Mouse (Mus musculus) stomach, postnatal 0 days (tissue): Measurements from ENCODE around the gene Tnip1. TPM values are rescaled to one million over a fixed set of nuclear protein-coding genes. Genes with fewer than 3 reads are reported as not detected.

Source experiments
- ATAC-seq: fragments of 200-750 bp; cut with Nextera tagmentation; 2 replicates; pipeline ENCODE4 v1.8.0; 2017; ENCODE audit not compliant: low FRiP score, low TSS enrichment
- DNase-seq: peaks from one replicate; pipeline ENCODE4 v3.0.0-alpha.2; 2016; ENCODE audit warnings: low spot score
- H3K27ac ChIP-seq: fragments of 300-500 bp; sonication (generic); replicated peaks from 2 replicates; pipeline ENCODE4 v1.5.1; 2014; ENCODE audit warnings: mild to moderate bottlenecking, control low read depth
- H3K27me3 ChIP-seq: fragments of 300-500 bp; sonication (generic); 2 replicates; pipeline ENCODE4 v1.6.1; 2014; ENCODE audit warnings: low read length; ENCODE audit not compliant: control insufficient read depth, insufficient read depth
- H3K36me3 ChIP-seq: fragments of 300-500 bp; sonication (generic); 2 replicates; pipeline ENCODE4 v1.6.1; 2014; ENCODE audit warnings: low read length, mixed read lengths; ENCODE audit not compliant: control insufficient read depth, insufficient read depth
- H3K4me1 ChIP-seq: fragments of 300-500 bp; sonication (generic); replicated peaks from 2 replicates; pipeline ENCODE4 v1.6.1; 2014; ENCODE audit warnings: antibody characterized with exemption; ENCODE audit not compliant: control insufficient read depth, insufficient read depth
- H3K4me2 ChIP-seq: fragments of 300-500 bp; sonication (generic); replicated peaks from 2 replicates; pipeline ENCODE4 v1.6.1; 2014; ENCODE audit warnings: low read depth, mild to moderate bottlenecking, control low read depth, moderate library complexity
- H3K4me3 ChIP-seq: fragments of 300-500 bp; sonication (generic); 2 replicates; pipeline ENCODE4 v1.5.1; 2014; ENCODE audit warnings: low read depth, low read length, control low read depth
- H3K9ac ChIP-seq: fragments of 300-500 bp; sonication (generic); 2 replicates; pipeline ENCODE4 v1.6.1; 2014; ENCODE audit warnings: mild to moderate bottlenecking, low read length, control low read depth, mixed read lengths
- H3K9me3 ChIP-seq: fragments of 300-500 bp; sonication (generic); 2 replicates; pipeline ENCODE4 v1.6.1; 2016; ENCODE audit warnings: low read length; ENCODE audit not compliant: control insufficient read depth
- CTCF ChIP-seq: IDR thresholded peaks from 2 replicates; pipeline ENCODE4 v1.5.1; 2016; ENCODE audit warnings: antibody characterized with exemption, low read depth, mild to moderate bottlenecking, moderate library complexity
- EP300 ChIP-seq: optimal IDR thresholded peaks from 2 replicates; pipeline ENCODE3; 2016; ENCODE audit warnings: antibody characterized with exemption
- WGBS: fragments of 180-500 bp; shearing (Covaris S2); extraction: QIAGEN DNeasy Blood & Tissue Kit; methylation state at CpG from one replicate; pipeline ENCODE4 v1.1.7; 2014; 5-methylcytosine and 5-hydroxymethylcytosine counted together
- polyA plus RNA-seq: library from polyadenylated mRNA; unstranded; fragments of >200 nt; fragmentation: Nextera tagmentation; extraction: Ambion mirVana; gene quantifications from 2 replicates; pipeline ENCODE4 v1.2.1, GENCODE M21; 2015

Tnip1 gene
- polyA plus RNA-seq, 1 experiment from 2014 or later = 14.7 TPM

DNA sequence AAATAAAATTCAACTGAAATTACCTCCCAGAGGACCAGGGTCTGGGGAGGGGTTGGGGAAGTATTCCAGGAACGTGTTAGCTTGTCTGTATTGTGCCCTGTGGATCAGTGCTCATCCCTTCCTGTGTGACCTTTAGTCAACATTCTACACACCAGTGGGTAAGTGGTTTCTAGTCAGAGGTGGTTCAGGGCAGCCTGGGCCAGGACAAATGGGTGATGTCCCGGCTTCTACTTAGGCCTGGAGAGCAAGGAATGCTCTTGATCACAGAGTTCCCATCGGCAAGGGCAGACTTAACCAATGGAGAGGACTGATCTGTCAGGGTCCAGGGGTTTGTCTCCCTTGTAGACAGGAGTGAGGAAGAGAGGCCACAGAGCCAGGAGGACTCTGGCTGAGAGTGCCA, 40.2 kb downstream of the Tnip1 start:
- H3K36me3 ChIP-seq = peaks cover 43% of the 10 kb centered on the region
- TF ChIP-seq CTCF (no peak), EP300 (no peak)
- H3K4me2 ChIP-seq = no peak overlapping the region
- DNase-seq (no peak), ATAC-seq (no peak)
- H3K27me3 ChIP-seq = no peaks in the 10 kb centered on the region
- no peak overlapping the region for H3K9ac ChIP-seq
- H3K4me3 ChIP-seq = no peak overlapping the region
- 87% methylated on average over 3 of the region's 3 CpGs for WGBS
- H3K4me1 ChIP-seq = no peaks in the 10 kb centered on the region
- no peaks in the 10 kb centered on the region for H3K9me3 ChIP-seq
- no peak overlapping the region for H3K27ac ChIP-seq

DNA sequence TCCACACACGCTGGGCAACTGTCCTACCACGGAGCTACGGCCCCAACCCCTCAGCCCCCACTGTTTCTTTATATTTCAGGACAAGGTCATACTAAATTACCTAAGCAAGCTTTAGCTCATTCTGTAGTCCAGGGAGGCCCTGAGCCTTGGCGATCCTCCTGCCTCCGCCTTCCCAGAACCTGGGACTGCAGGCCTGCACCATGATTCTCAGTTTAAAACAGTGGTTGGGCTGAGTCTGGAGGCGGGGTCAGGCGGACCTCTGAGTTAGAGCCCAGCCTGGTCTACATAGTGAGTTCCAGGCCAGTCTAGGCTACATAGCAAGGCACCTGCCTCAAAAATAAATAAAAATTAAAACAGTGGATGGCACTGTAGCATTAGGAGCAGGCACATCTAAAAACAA, 40.9 kb downstream of the Tnip1 start:
- TF ChIP-seq CTCF (no peak), EP300 (no peak)
- Histone ChIP-seq H3K4me2 (no peak overlapping the region), H3K4me1 (no peaks in the 10 kb centered on the region), H3K9ac (no peak overlapping the region), H3K9me3 (no peaks in the 10 kb centered on the region), H3K27me3 (no peaks in the 10 kb centered on the region), H3K36me3 (peaks cover 49% of the 10 kb centered on the region), H3K27ac (peak overlapping the region; percentile 49; the same call in 1 of the 2 replicates), H3K4me3 (no peak overlapping the region)
- WGBS = 39% methylated on average over 7 of the region's 7 CpGs
- ATAC-seq (peak; percentile 49; the same call in 1 of the 2 replicates), DNase-seq (no peak)

DNA sequence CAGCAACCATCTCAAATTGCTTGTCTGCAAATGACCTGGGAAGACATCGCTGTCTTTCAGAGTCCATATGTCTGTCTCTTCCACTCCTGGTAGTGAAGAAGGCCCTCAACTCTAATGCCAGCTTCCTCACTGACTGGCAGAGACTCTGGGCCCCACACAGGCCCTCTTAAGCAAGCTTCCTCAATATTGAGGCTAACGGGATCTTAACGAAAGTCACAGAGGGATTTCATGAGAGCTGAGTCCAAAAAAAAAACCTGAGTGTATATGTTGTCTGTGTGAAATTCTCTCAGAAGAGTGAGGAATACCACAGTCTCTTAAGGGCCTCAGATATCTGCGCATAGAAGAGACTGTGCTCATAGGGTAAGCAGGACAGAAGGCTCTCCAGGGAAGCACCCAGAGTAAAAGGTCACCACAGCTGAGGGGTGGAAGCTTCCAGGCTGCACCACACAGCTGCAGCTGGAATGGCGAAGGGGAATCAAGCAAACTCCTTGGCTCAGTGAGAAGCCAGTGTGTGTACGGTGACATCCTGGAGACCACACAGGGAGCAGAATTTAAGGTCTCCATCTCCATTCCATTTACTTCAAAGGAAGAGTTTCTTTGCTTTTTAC, 41.6 kb downstream of the Tnip1 start:
- Histone ChIP-seq H3K4me2 (no peak overlapping the region), H3K36me3 (peaks cover 45% of the 10 kb centered on the region), H3K4me1 (no peaks in the 10 kb centered on the region), H3K9ac (no peak overlapping the region), H3K9me3 (no peaks in the 10 kb centered on the region), H3K27ac (peak overlapping the region; percentile 49; the same call in 1 of the 2 replicates), H3K4me3 (no peak overlapping the region), H3K27me3 (no peaks in the 10 kb centered on the region)
- no peak for DNase-seq
- TF ChIP-seq CTCF (no peak), EP300 (no peak)
- no peak for ATAC-seq
- WGBS = 61% methylated on average over 6 of the region's 6 CpGs

DNA sequence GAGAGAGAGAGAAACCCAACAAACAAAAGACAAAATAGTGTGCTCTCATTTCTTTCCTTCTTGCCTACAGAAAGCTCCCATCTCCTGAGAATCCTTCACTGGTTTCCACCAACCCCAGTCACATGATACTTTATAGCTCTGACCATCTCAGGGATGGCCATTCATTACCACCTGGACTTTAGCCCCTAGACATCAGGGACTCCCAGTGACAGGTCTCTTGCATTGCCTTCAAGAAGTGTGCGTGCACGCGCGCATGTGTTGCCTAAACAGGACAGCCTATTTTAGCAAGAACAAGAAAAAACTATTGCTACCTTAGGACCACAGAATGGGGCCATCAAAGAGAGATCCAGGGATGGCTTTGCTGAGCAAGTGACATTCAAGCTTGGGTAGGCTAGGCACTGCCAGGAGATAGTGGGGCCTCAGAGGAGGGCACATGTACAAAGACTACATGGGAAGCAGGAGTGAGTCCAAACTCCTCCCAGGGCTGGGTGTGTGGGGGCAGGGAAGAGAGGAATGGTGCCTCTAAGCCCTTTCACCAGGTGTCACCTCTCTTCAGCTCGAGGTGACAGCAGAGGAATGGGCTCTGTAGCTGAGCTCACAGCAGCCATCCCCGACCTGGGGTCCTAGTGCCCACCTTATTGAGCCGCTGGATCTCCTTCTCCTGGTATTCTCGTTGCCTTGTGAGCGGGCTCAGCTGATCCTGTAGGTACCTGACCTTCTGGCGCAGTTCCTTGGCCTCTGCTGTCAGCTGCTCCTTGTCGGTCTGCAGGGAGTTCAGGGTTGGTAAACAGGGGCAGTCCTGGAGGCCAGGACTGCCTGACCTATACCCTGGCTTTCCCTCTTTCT, 42.4 kb downstream of the Tnip1 start:
- 58% methylated on average over 11 of the region's 11 CpGs for WGBS
- ATAC-seq = no peak
- H3K36me3 ChIP-seq = peaks cover 46% of the 10 kb centered on the region

DNA sequence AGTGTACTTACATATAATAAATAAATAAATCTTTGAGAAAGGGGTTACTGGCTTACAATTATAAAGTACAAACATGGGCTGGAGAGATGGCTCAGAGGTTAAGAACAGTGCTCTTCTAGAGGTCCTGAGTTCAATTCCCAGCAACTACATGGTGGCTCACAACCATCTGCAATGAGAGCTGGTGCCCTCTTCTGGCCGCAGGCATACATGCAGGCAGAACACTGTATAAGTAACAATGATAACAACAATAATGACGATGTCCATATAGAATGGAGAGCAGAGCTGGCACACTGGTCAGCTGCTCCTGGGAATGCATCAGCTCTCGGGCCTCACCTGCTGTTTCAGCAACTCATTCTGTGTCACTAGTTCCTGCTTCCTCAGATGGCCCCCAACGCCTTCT, 44.4 kb downstream of the Tnip1 start:
- Histone ChIP-seq H3K9me3 (no peaks in the 10 kb centered on the region), H3K4me1 (no peaks in the 10 kb centered on the region), H3K36me3 (peaks cover 46% of the 10 kb centered on the region), H3K27ac (no peak overlapping the region), H3K27me3 (no peaks in the 10 kb centered on the region), H3K4me3 (no peak overlapping the region), H3K9ac (no peak overlapping the region), H3K4me2 (no peak overlapping the region)
- WGBS = 93% methylated on average over 4 of the region's 4 CpGs
- ATAC-seq (no peak), DNase-seq (no peak)
- TF ChIP-seq EP300 (no peak), CTCF (peak; percentile 65)

More for the DNA sequence above, 42.4 kb downstream of the Tnip1 start:
- Histone ChIP-seq H3K4me3 (no peak overlapping the region), H3K27me3 (no peaks in the 10 kb centered on the region), H3K9ac (no peak overlapping the region), H3K4me2 (no peak overlapping the region), H3K4me1 (no peaks in the 10 kb centered on the region), H3K27ac (0 out of 2 replicates have a peak overlapping the region, but pooled peaks have one; percentile 18), H3K9me3 (no peaks in the 10 kb centered on the region)
- TF ChIP-seq CTCF (no peak), EP300 (no peak)
- no peak for DNase-seq

DNA sequence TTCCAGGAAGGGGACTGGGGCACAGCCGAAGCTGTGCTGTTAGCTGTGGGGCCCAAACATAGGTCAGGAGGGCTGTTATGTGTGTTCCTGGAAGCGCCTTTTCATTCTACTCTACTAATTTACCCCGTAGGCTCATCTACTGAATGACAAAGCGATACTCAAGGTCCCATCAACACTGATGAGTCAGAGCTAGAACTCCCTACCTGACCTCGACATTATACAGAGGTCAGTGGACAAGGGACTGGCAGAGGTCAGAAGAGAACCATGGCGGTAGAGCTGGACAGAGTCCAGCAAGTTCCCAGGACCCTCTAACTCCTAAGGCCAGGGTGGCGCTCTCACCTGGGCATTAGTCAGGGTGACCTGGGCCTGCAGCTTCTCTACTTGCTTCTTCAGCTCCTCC, 45.3 kb downstream of the Tnip1 start:
- ATAC-seq = no peak
- whole genome bisulfite sequencing = 92% methylated on average over 7 of the region's 7 CpGs
- Histone ChIP-seq H3K9ac (no peak overlapping the region), H3K27ac (no peak overlapping the region), H3K27me3 (no peaks in the 10 kb centered on the region), H3K4me2 (no peak overlapping the region), H3K4me1 (no peaks in the 10 kb centered on the region), H3K4me3 (no peak overlapping the region), H3K36me3 (peaks cover 40% of the 10 kb centered on the region), H3K9me3 (no peaks in the 10 kb centered on the region)
- TF ChIP-seq EP300 = no peak
- DNase-seq = no peak
